Mouse (Mus musculus): ENCODE measurements around the gene Emp1. TPM values are rescaled to one million over a fixed set of nuclear protein-coding genes. Genes with fewer than 3 reads are reported as not detected.
A peak's percentile ranks its signal among the peaks of the same experiment; 100 is the strongest.

Gene Emp1
- polyA plus RNA-seq, 2 experiments = 0.55 to 2.0 TPM

- no peak for DNase-seq (ENCODE audit: low read depth in 3 of 3, low spot score in 3 of 3)
- 0 out of 2 replicates have a peak overlapping the region, but pooled peaks have one; percentile 4 for H3K4me2 ChIP-seq (ENCODE audit: low read depth)
- H3K27ac ChIP-seq = no peak overlapping the region
- H3K36me3 ChIP-seq (replicated peaks; ENCODE audit: control insufficient read depth, insufficient read depth, low read depth) = no peaks in the 10 kb centered on the region
- H3K27me3 ChIP-seq (ENCODE audit: control insufficient read depth, insufficient read depth, low read length) = no peaks in the 10 kb centered on the region; the same call in 1 of the 2 replicates
- H3K4me3 ChIP-seq (ENCODE audit: insufficient read depth in 1 of 2, low read depth in 2 of 2, low read length in 2 of 2) = no peak overlapping the region
- ATAC-seq (ENCODE audit: insufficient read depth) = 0 out of 2 replicates have a peak, but pooled peaks have one; percentile 21
- H3K4me1 ChIP-seq (replicated peaks; ENCODE audit: control insufficient read depth in 2 of 2, insufficient read depth in 2 of 2, low read length in 1 of 2) = peaks cover 0 to 2% of the 10 kb centered on the region in 2 experiments; a peak in 2 of 4 replicates
- TF ChIP-seq EP300 (IDR thresholded peaks at IDR 0.05; ENCODE audit: low read depth) (no peak), CTCF (IDR thresholded peaks at IDR 0.05; ENCODE audit: low read depth) (no peak)
- no peaks in the 10 kb centered on the region for H3K9me3 ChIP-seq (ENCODE audit: control insufficient read depth, low read length)
- 12% methylated on average over 16 of the region's 16 CpGs for WGBS (ENCODE audit: insufficient replicate concordance)
- no peak overlapping the region for H3K9ac ChIP-seq (replicated peaks)
Measured at GRCm38 (mm10) chr6:135323311-135323982, 38.9 kb upstream of the Emp1 start.

- Histone ChIP-seq H3K4me3 (ENCODE audit: insufficient read depth in 1 of 2, low read depth in 2 of 2, low read length in 2 of 2) (no peak overlapping the region), H3K9me3 (ENCODE audit: control insufficient read depth, low read length) (no peaks in the 10 kb centered on the region), H3K4me1 (replicated peaks; ENCODE audit: control insufficient read depth in 2 of 2, insufficient read depth in 2 of 2, low read length in 1 of 2) (peaks cover 0 to 2% of the 10 kb centered on the region in 2 experiments; a peak in 2 of 4 replicates), H3K9ac (replicated peaks) (no peak overlapping the region), H3K27me3 (ENCODE audit: control insufficient read depth, insufficient read depth, low read length) (no peaks in the 10 kb centered on the region; the same call in 1 of the 2 replicates), H3K4me2 (ENCODE audit: low read depth) (no peak overlapping the region), H3K36me3 (replicated peaks; ENCODE audit: control insufficient read depth, insufficient read depth, low read depth) (no peaks in the 10 kb centered on the region), H3K27ac (no peak overlapping the region)
- WGBS (ENCODE audit: insufficient replicate concordance) = 15% methylated on average over 3 of the region's 3 CpGs
- TF ChIP-seq EP300 (IDR thresholded peaks at IDR 0.05; ENCODE audit: low read depth) = no peak
- TF ChIP-seq CTCF (IDR thresholded peaks at IDR 0.05; ENCODE audit: low read depth) = no peak
- DNase-seq (ENCODE audit: low read depth in 3 of 3, low spot score in 3 of 3) = no peak
- ATAC-seq (ENCODE audit: insufficient read depth) = no peak
Measured at GRCm38 (mm10) chr6:135324111-135324510, 38.2 kb upstream of the Emp1 start.

- ATAC-seq (ENCODE audit: insufficient read depth) (no peak), DNase-seq (ENCODE audit: low read depth in 3 of 3, low spot score in 3 of 3) (no peak)
Measured at GRCm38 (mm10) chr6:135324686-135325300, 37.6 kb upstream of the Emp1 start.

GRCm38 (mm10) chr6:135326847-135327246, 35.5 kb upstream of the Emp1 start:
- H3K4me3 ChIP-seq (ENCODE audit: insufficient read depth in 1 of 2, low read depth in 2 of 2, low read length in 2 of 2) = no peak overlapping the region
- no peak overlapping the region for H3K4me2 ChIP-seq (ENCODE audit: low read depth)
- ATAC-seq (ENCODE audit: insufficient read depth) (no peak), DNase-seq (ENCODE audit: low read depth in 3 of 3, low spot score in 3 of 3) (no peak)
- H3K27ac ChIP-seq = no peak overlapping the region
- no peak for TF ChIP-seq CTCF (IDR thresholded peaks at IDR 0.05; ENCODE audit: low read depth)
- no peak for TF ChIP-seq EP300 (IDR thresholded peaks at IDR 0.05; ENCODE audit: low read depth)
- H3K4me1 ChIP-seq (replicated peaks; ENCODE audit: control insufficient read depth in 2 of 2, insufficient read depth in 2 of 2, low read length in 1 of 2) = peaks cover 0 to 2% of the 10 kb centered on the region in 2 experiments; a peak in 2 of 4 replicates
- WGBS (ENCODE audit: insufficient replicate concordance) = 69% methylated on average over 7 of the region's 7 CpGs
- H3K9me3 ChIP-seq (ENCODE audit: control insufficient read depth, low read length) = no peaks in the 10 kb centered on the region
- no peaks in the 10 kb centered on the region; the same call in 1 of the 2 replicates for H3K27me3 ChIP-seq (ENCODE audit: control insufficient read depth, insufficient read depth, low read length)
- H3K9ac ChIP-seq (replicated peaks) = no peak overlapping the region
- no peaks in the 10 kb centered on the region for H3K36me3 ChIP-seq (replicated peaks; ENCODE audit: control insufficient read depth, insufficient read depth, low read depth)

More at GRCm38 (mm10) chr6:135324686-135325300, 37.6 kb upstream of the Emp1 start:
- H3K9ac ChIP-seq (replicated peaks) = no peak overlapping the region
- no peak overlapping the region for H3K4me2 ChIP-seq (ENCODE audit: low read depth)
- no peaks in the 10 kb centered on the region; the same call in 1 of the 2 replicates for H3K27me3 ChIP-seq (ENCODE audit: control insufficient read depth, insufficient read depth, low read length)
- TF ChIP-seq EP300 (IDR thresholded peaks at IDR 0.05; ENCODE audit: low read depth) (no peak), CTCF (IDR thresholded peaks at IDR 0.05; ENCODE audit: low read depth) (no peak)
- 7% methylated on average over 9 of the region's 9 CpGs for WGBS (ENCODE audit: insufficient replicate concordance)
- no peak overlapping the region for H3K27ac ChIP-seq
- no peaks in the 10 kb centered on the region for H3K36me3 ChIP-seq (replicated peaks; ENCODE audit: control insufficient read depth, insufficient read depth, low read depth)
- H3K4me3 ChIP-seq (ENCODE audit: insufficient read depth in 1 of 2, low read depth in 2 of 2, low read length in 2 of 2) = no peak overlapping the region
- peaks cover 0 to 2% of the 10 kb centered on the region in 2 experiments; a peak in 2 of 4 replicates for H3K4me1 ChIP-seq (replicated peaks; ENCODE audit: control insufficient read depth in 2 of 2, insufficient read depth in 2 of 2, low read length in 1 of 2)
- H3K9me3 ChIP-seq (ENCODE audit: control insufficient read depth, low read length) = no peaks in the 10 kb centered on the region

- H3K36me3 ChIP-seq (replicated peaks; ENCODE audit: control insufficient read depth, insufficient read depth, low read depth) = no peaks in the 10 kb centered on the region
- no peaks in the 10 kb centered on the region for H3K27me3 ChIP-seq (ENCODE audit: control insufficient read depth, insufficient read depth, low read length)
- DNase-seq (ENCODE audit: low read depth in 3 of 3, low spot score in 3 of 3) (no peak), ATAC-seq (ENCODE audit: insufficient read depth) (no peak)
- peaks cover 0 to 4% of the 10 kb centered on the region in 2 experiments; a peak in 2 of 4 replicates for H3K4me1 ChIP-seq (replicated peaks; ENCODE audit: control insufficient read depth in 2 of 2, insufficient read depth in 2 of 2, low read length in 1 of 2)
- TF ChIP-seq EP300 (IDR thresholded peaks at IDR 0.05; ENCODE audit: low read depth) (no peak), CTCF (IDR thresholded peaks at IDR 0.05; ENCODE audit: low read depth) (no peak)
- no peak overlapping the region for H3K27ac ChIP-seq
- no peak overlapping the region for H3K4me2 ChIP-seq (ENCODE audit: low read depth)
- no peaks in the 10 kb centered on the region for H3K9me3 ChIP-seq (ENCODE audit: control insufficient read depth, low read length)
- H3K9ac ChIP-seq (replicated peaks) = no peak overlapping the region
- H3K4me3 ChIP-seq (ENCODE audit: insufficient read depth in 1 of 2, low read depth in 2 of 2, low read length in 2 of 2) = no peak overlapping the region
- WGBS (ENCODE audit: insufficient replicate concordance) = 45% methylated on average over 4 of the region's 4 CpGs
Measured at GRCm38 (mm10) chr6:135331916-135332315, 30.4 kb upstream of the Emp1 start.

All from liver, embryonic 14.5 days (tissue).